ENCODE assay signal across 30 mouse cellular contexts in the genomic region with DNA sequence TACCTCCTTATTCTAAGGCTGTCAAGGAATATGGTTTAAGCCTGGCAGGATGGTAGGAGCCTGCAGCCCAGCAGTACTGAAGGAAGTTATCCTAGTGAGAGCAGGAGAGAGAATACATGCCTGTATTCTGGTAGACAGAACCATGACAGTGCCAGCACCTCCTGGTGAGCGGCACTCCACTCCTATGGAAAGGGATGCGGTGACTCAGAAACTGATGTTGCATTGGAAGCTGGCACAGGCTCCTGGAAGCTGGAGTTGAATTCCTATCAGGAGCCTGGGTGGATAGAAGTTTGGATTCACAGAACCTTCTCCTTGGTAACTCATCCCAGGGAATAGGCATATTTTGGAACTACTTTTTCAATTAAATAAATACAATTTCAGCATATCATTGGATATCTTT. TPM values are rescaled to one million over a fixed set of nuclear protein-coding genes. Genes with fewer than 3 reads are reported as not detected.
DNase-seq lines count a peak whose midpoint lies in the region; ATAC-seq lines count a peak whose summit lies in the region.
"Had no signal": no experiment of that assay in that cellular context is flagged by ENCODE, and none has a peak within 500 bp of the region (broad histone marks: within the 10 kb centered on the region; RNA-seq: fewer than 3 reads in every experiment).

No protein-coding gene starts in this region.

- H3K27me3 ChIP-seq in heart, embryonic 10.5 days (ENCODE audit: insufficient read depth, poor library complexity, severe bottlenecking) = no peaks in the 10 kb centered on the region
- H3K27me3 ChIP-seq: CH12.LX; embryonic facial prominence, embryonic 13.5 days; embryonic facial prominence, embryonic 15.5 days; forebrain, embryonic 13.5 days; forebrain, embryonic 15.5 days; Patski had no signal

- H3K4me1 ChIP-seq in heart, embryonic 10.5 days = no peaks in the 10 kb centered on the region
- H3K4me1 ChIP-seq: forebrain, embryonic 13.5 days; forebrain, embryonic 15.5 days had no signal

- WGBS in heart, embryonic 10.5 days = 78% methylated on average over 2 of the region's 2 CpGs

- no peaks in the 10 kb centered on the region; the same call in 1 of the 2 replicates for H3K36me3 ChIP-seq in heart, embryonic 10.5 days
- H3K36me3 ChIP-seq: embryonic facial prominence, embryonic 15.5 days; forebrain, embryonic 15.5 days had no signal

- H3K4me3 ChIP-seq in heart, embryonic 10.5 days = no peak overlapping the region
- H3K4me3 ChIP-seq: embryonic facial prominence, embryonic 13.5 days; embryonic facial prominence, embryonic 15.5 days; erythroblast, embryonic 14.5 days; forebrain, embryonic 13.5 days; forebrain, embryonic 15.5 days had no signal

- H3K27ac ChIP-seq in heart, embryonic 10.5 days = no peak overlapping the region
- H3K27ac ChIP-seq: embryonic facial prominence, embryonic 13.5 days; embryonic facial prominence, embryonic 15.5 days; forebrain, embryonic 13.5 days; forebrain, embryonic 15.5 days had no signal

- DNase-seq in heart, embryonic 10.5 days (ENCODE audit: low spot score) = peak; percentile 14
- no peak for DNase-seq in heart, adult 9 months (ENCODE audit: low spot score in 2 of 2)
- peak; percentile 9 for DNase-seq in 3T3-L1 (ENCODE audit: low read depth, low spot score)
- DNase-seq in Muller cell, postnatal 12 days (ENCODE audit: inconsistent ontology term) = peak; percentile 5
- peak; percentile 65 for DNase-seq in brain, adult 2 months (ENCODE audit: low read depth, low spot score)
- DNase-seq in thymus, postnatal 14 days = no peak
- DNase-seq: adrenal gland, adult 8-10 months; adrenal gland, postnatal 14 days; adrenal gland, postnatal 36 days; B cell, adult 2 months; cerebellum, adult 11 months; cerebellum, adult 18-20 months; cerebellum, adult 8-10 months; cerebellum, adult 9-11 months; cerebellum, postnatal 14 days; cerebellum, postnatal 36 days; embryo, embryonic 11 days; forebrain, postnatal 0 days had no signal

- H3K9me3 ChIP-seq in heart, embryonic 10.5 days = no peaks in the 10 kb centered on the region
- H3K9me3 ChIP-seq: embryonic facial prominence, embryonic 13.5 days; embryonic facial prominence, embryonic 15.5 days; forebrain, embryonic 13.5 days; forebrain, embryonic 15.5 days; G1E had no signal

- ATAC-seq in erythroid progenitor cell, adult 5-6 weeks (replicated peaks; ENCODE audit: low FRiP score, poor library complexity, severe bottlenecking) = no peak
- ATAC-seq: activated CD4-positive, CD25-positive, alpha-beta regulatory T cell, adult 4 months; CD4-positive, CD25-positive, alpha-beta regulatory T cell, adult 4 months; forebrain, embryonic 13.5 days; forebrain, embryonic 15.5 days; forebrain, postnatal 0 days; Patski had no signal

RNA-seq across cellular contexts. Expression of a gene that starts 30.7 kb away (rescaled TPM):
- polyA plus RNA-seq in heart, embryonic 10.5 days (2016; fragmentation: Nextera tagmentation; extraction: Ambion mirVana) = 0.55 and 1.3 TPM in 2 replicates
- not detected in 2 replicates for total RNA-seq in erythroid progenitor cell, adult 5-6 weeks (2015; ENCODE audit: low replicate concordance)
- total RNA-seq in erythroid progenitor cell, adult 5-6 weeks (2017; ENCODE audit: low replicate concordance) = not detected in 2 replicates
- total RNA-seq: common myeloid progenitor, adult 5-6 weeks; G1E had no signal
- polyA plus RNA-seq: activated CD4-positive, CD25-positive, alpha-beta regulatory T cell, adult 4 months; CD4-positive, CD25-positive, alpha-beta regulatory T cell, adult 4 months; erythroblast, embryonic 14.5 days had no signal

Comparison
In these comparisons a context has a peak if more than half of its experiments do, and no peak if none do; other contexts are left out.
1. DNase-seq: peak in heart, embryonic 10.5 days (single experiment), 3T3-L1 (single experiment), Muller cell, postnatal 12 days (single experiment) and brain, adult 2 months (single experiment); none in heart, adult 9 months (0 of 2) and thymus, postnatal 14 days (single experiment).